Mouse (Mus musculus) right cerebral cortex, postnatal 10 days (tissue): ENCODE results near the gene Rpl18a.

Experiments used
- DNase-seq, 2 experiments: peaks; one replicate each; pipeline ENCODE4 v3.0.0; 2021; ENCODE audit warnings: low spot score in 2 of 2

Gene Rpl18a

DNA sequence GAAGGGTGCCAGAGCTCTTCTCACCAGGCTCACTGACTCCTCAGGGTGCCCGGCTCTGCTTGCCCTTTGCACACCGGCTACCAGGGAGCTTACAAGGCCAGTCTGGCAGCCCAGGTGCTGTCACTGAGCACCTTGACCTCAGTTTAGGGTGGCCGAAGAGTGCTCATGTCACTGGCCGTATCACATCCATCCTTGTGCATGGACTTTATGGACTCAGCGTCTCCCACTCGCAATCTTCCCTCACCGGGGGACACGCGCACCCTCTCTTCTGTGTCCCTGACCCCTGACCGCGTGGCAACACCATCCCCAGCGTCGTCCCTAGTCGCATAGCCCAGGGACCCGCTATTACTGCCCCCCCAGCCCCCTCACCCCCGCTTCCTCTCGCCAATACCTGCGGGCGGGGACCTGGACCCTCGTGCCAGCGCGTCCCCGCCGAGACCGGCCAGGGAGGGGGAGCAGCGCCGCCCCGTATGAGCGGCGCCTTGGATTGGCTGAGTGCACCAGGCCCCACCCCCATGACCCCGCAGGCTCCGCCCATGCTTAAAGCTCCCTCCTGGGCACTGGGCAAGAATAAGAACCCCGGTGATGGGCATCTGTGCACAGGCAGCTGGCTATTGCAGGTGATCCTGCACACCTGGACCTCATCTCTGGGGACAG lies 40.5 kb downstream of the Rpl18a start:
- DNase-seq: peak; percentile 86 to 88

DNA sequence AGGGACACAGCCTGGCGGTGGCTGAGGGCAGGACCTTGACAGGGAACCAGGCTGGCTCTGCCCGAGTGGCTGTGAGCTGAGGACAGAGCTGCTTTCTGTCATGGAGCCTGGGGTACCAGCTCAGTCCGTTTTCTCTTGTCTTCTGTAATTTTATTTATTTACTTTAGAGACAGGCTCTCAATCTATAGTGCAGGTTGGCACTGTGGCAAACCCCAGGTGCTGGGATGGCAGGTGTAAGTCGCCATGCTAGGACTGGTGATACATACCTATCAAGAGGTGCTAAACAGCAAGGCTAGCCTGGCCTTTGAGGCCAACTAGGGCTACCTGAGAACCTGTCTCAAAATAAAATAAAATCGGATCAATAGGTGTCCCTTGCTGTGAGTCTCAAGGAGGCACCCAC lies 41.2 kb downstream of the Rpl18a start:
- no peak for DNase-seq

DNA sequence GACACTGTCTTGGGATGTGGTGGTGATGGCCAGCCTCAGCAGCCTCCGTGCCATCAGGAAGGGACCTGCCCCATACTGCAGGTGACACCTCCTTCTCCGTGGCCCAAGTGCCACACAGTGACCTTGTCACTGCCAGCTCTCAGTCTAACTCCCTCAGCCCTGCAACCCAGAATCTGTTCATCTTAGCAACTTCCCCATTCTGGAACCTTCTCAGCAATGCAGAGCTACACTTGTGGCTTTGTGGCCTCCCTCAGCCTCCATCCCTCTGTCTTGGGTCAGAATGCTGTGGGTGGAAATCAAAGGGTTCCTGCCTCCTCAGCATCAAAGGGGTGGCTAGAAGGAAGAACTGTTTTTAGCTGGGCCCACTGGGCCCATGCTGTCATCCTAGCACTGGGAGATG lies 43.3 kb downstream of the Rpl18a start:
- DNase-seq: no peak

DNA sequence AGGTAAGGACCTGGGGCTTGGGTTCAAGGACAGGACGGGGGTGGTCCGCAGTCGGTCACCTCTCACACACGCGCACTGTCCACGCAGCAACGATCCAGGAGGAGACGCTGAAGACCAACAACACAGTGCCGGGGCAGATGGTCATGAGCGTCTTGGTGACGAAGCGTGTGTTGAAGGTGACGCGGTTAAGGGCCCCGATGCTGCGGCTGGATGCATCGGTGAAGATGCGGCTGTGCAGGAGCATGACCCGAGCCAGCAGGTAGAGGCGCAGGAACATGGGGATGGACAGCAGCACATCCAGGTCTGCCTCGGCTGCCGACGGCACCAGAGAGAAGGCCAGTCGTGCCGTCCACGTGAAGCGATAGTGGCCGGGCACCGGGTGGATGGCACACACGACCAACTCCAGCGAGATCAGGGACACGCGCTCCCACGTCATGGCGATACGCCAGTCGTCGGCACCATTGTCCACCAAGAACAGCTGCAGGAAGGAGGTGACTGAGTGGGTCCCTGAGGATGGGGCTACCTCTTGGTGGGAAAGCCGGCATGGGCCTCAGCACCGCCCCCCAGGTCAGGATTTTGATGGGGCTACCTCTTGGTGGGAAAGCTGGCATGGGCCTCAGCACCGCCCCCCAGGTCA lies 44.5 kb downstream of the Rpl18a start:
- DNase-seq: no peak

DNA sequence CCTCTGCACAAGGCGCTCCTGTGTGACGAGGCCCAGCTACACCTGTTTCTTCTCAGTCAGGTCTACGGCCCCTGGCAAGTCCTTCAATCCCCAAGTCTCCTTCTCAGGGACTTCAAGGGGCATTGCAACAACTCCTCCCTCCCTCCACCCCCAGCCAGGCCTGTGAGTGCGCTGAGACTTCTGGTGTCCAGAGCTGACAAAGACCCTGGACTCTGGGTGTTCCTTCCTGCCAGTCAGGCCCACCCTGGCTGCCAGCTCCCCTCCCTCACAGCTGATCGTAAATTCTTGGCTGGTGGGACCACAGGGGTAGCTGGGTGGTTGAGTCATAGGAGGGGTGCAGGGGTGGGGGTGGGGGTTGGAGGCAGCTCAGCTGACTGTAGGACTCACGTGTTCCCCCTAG lies 45.4 kb downstream of the Rpl18a start:
- no peak for DNase-seq

DNA sequence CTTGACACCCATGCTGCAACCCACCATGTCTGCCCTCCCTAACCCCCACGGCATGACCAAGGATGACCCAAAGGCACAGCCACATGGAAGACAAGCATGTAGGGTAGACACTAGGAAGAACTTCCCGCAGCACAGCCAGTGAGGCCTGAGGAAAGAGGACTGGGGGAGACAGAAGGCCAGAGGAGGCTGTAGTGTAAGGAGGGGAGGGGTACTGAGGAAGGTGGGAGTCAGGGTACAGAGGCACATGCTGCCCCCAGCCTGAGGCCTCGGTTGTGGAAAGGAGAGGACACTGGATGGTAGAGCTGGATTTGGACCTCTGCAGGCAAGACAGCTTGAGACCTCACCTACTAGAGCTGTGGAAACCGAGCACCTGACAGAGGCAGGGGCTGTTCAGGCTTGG lies 46.3 kb downstream of the Rpl18a start:
- DNase-seq: no peak

DNA sequence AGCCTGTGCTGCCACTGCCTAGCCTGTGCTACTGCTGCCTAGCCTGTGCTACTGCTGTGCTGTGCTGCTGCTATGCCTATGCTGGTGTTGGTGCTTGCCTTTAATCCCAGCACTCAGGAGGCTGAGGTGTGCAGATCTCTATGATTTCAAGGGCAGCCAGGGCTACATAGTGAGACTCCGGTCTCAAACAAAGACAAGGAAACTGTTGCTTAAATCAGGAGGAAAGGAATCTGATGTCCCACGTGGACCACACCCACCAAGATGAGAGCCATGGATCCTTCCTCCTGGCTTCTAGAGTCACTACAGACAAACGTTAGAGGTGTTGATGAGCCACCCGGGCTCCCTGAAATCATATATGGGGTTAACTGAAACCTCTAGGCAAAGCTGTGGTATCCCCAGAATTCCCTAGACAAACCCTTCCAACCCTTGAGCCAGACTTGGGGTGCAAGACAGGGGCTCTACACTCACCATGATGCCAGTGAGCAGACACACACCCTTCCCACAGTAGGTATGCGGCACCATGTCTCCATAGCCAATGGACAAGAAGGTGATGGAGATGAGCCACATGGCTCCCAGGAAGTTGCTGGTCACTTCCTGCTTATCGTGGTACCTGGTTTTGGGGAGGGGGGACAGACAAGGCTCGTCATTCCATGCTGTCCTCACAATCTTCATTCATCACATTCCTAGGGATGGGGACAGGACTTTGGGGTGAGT lies 46.9 kb downstream of the Rpl18a start:
- no peak for DNase-seq

DNA sequence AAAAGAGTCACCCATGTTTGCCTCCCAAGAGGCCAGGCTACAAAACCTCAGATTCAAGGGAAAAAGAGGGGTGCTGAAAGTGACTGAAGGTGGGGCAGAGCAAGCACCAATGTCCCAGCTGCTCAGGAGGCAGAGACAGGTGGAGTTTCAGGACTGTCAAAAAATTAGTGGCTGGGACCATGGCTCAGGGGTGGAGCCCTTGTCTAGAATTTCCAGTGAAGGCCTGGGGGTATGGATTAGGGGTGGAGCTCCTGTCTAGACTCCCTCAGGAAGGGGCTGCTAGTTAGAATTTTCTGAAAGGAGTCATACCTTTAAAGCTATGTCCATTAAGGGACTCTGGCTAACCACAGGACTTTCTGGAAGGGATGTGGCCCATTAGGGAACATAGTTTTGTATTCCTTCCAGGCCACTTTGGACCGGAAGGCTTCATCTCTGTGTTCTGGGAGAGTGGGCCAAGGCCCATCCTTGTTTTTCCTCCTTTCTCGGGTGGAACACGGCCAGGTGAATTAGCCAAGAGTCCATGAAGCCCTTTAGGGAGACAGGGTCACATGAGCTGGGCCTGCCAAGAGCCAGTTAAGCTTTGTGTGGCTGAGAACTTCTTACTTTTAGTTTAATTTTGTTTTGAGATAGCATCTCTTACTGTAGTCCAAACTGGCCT lies 47.8 kb downstream of the Rpl18a start:
- no peak for DNase-seq

DNA sequence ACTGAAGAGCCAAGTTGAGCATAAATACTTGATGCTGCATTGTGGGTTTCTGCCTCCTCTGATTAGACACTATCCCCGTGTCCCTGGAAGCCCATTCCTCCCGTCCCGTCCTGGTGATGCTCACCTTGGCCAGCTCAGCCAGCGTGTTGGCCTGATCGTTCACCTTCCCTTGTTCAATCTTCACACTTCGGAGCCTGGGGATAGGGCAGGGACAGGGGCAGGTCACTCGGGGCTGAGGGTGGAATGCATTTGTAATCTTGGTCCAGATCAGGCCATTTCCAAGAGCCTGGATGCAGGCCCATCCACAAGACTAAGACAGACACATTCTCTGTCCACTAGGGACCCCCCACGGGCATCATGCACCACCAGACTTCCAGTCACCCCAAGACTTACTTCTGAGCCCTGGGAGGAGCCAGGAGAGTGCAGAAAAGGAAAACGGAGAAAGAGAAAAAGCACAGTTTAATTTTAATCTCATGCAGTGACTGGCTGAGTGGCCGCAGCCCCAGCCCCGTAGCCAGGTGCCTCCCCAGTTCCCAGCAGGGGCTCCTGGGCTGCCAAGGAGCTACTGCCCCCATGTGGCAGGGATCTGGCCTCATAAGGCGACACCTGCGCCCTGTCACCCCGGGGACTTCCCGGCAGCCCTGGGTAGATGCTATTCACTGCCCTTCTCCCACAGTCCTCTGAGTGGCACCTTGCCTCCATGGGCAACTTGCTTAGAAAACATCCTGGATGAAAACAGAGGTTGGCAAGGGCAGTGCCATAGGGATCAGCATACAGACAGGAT lies 50.6 kb downstream of the Rpl18a start:
- DNase-seq: no peak

DNA sequence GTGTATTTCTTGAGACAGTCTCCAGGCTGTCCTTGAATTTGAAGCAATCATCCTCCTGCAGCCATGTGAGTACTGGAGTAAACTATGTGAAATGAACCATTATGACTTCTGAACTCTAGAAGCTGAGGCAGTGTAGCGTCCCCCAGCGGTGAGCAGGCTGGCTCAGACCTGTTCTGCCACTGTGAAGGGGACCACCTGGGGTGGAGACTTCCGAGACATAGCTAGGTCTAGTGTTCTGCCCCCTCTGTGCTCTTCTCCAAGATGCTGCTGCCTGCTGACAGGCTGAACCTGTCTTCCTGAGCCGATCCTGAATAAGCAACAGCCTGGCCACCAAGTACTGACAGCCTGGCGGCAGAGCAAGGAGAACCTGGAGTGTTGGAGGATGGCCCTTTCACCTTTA lies 52.1 kb downstream of the Rpl18a start:
- no peak for DNase-seq
